Mouse (Mus musculus): ENCODE data around the gene Tstd1. TPM values are rescaled to one million over a fixed set of nuclear protein-coding genes. Genes with fewer than 3 reads are reported as not detected.

Gene Tstd1
- polyA plus RNA-seq, 1 experiment from 2014 or later = 4.2 TPM

DNA sequence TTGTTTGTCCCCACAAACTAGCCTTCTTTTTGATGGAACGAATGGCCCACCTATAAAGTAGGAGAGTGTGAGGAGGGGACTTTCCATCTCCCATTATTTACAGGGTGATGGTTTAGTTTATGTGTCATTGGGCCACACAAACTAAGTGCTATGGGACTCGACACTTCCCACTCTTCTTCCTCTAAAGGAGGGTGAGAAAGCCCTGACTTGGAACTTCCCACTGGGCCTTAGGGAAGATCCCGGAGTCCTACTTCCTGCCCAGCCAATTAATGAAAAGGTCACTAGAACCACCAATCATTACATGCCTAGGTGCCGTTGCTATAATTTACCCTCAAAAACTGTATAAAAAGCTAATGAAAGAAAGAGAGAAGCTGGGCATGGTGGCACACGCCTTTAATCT is 13.5 kb downstream of the Tstd1 start:
- no peak overlapping the region for H3K27ac ChIP-seq (ENCODE audit: low read length)
- no peak overlapping the region for H3K4me2 ChIP-seq (ENCODE audit: low read depth, low read length)
- no peak overlapping the region for H3K4me3 ChIP-seq (ENCODE audit: low read length)
- H3K36me3 ChIP-seq (ENCODE audit: control insufficient read depth, insufficient read depth) = no peaks in the 10 kb centered on the region
- no peaks in the 10 kb centered on the region for H3K4me1 ChIP-seq (ENCODE audit: control insufficient read depth, insufficient read depth, low read length)
- no peak for ATAC-seq (replicated peaks; ENCODE audit: extremely low read depth, insufficient read depth, low FRiP score)
- 77% methylated on average over 5 of the region's 5 CpGs for WGBS
- no peak overlapping the region for H3K9ac ChIP-seq (ENCODE audit: low read length)
- no peaks in the 10 kb centered on the region for H3K9me3 ChIP-seq (replicated peaks; ENCODE audit: control insufficient read depth, low read length)
- no peaks in the 10 kb centered on the region for H3K27me3 ChIP-seq (ENCODE audit: control insufficient read depth, insufficient read depth, low read length)

GRCm38 (mm10) chr1:171435288-171435814 is 16.7 kb downstream of the Tstd1 start:
- Histone ChIP-seq H3K27ac (ENCODE audit: low read length) (no peak overlapping the region), H3K4me1 (ENCODE audit: control insufficient read depth, insufficient read depth, low read length) (peaks cover 13% of the 10 kb centered on the region), H3K9ac (ENCODE audit: low read length) (no peak overlapping the region), H3K4me2 (ENCODE audit: low read depth, low read length) (no peak overlapping the region), H3K36me3 (ENCODE audit: control insufficient read depth, insufficient read depth) (no peaks in the 10 kb centered on the region), H3K9me3 (replicated peaks; ENCODE audit: control insufficient read depth, low read length) (no peaks in the 10 kb centered on the region), H3K27me3 (ENCODE audit: control insufficient read depth, insufficient read depth, low read length) (no peaks in the 10 kb centered on the region), H3K4me3 (ENCODE audit: low read length) (no peak overlapping the region)
- WGBS = 39% methylated on average over 7 of the region's 7 CpGs
- ATAC-seq (replicated peaks; ENCODE audit: extremely low read depth, insufficient read depth, low FRiP score) = no peak

DNA sequence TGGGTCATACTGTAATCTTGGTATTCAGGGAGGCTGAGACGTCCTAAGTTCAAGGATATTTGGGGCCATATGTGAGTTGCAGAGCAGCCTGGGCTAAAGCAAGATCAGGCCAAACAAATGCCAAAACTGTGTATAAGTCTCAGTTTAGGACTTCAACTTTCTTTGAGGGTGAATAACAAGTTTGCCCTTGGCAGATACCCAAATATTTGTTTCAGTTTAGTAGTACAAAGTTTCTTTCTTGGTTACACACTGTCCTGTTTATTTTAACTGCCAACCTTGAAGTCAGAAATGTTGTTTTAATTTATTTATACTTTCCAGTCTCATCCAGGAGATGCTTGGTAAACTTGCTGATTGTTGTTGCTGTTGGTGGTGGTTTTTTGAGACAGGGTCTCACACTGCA is 17.3 kb downstream of the Tstd1 start:
- no peak overlapping the region for H3K27ac ChIP-seq (ENCODE audit: low read length)
- no peak overlapping the region for H3K4me2 ChIP-seq (ENCODE audit: low read depth, low read length)
- H3K4me1 ChIP-seq (ENCODE audit: control insufficient read depth, insufficient read depth, low read length) = peaks cover 18% of the 10 kb centered on the region
- H3K9me3 ChIP-seq (replicated peaks; ENCODE audit: control insufficient read depth, low read length) = no peaks in the 10 kb centered on the region
- H3K9ac ChIP-seq (ENCODE audit: low read length) = no peak overlapping the region
- WGBS = 46% methylated on average over 1 of the region's 1 CpGs
- no peak overlapping the region for H3K4me3 ChIP-seq (ENCODE audit: low read length)
- H3K36me3 ChIP-seq (ENCODE audit: control insufficient read depth, insufficient read depth) = no peaks in the 10 kb centered on the region
- ATAC-seq (replicated peaks; ENCODE audit: extremely low read depth, insufficient read depth, low FRiP score) = no peak
- no peaks in the 10 kb centered on the region for H3K27me3 ChIP-seq (ENCODE audit: control insufficient read depth, insufficient read depth, low read length)

GRCm38 (mm10) chr1:171437264-171438013 is 18.8 kb downstream of the Tstd1 start, which contains the start of gene F11r:
Gene F11r, plus strand, starts transcription at chr1:171437535.
- peak; percentile 72 for ATAC-seq (replicated peaks; ENCODE audit: extremely low read depth, insufficient read depth, low FRiP score)
- Histone ChIP-seq H3K4me2 (ENCODE audit: low read depth, low read length) (peak within 1 kb of the TSS; percentile 76), H3K9ac (ENCODE audit: low read length) (peak within 1 kb of the TSS; percentile 87), H3K4me3 (ENCODE audit: low read length) (peak within 1 kb of the TSS; percentile 92), H3K36me3 (ENCODE audit: control insufficient read depth, insufficient read depth) (no peaks in the 10 kb centered on the region), H3K27ac (ENCODE audit: low read length) (peak within 1 kb of the TSS; percentile 89), H3K9me3 (replicated peaks; ENCODE audit: control insufficient read depth, low read length) (no peaks in the 10 kb centered on the region), H3K27me3 (ENCODE audit: control insufficient read depth, insufficient read depth, low read length) (no peaks in the 10 kb centered on the region), H3K4me1 (ENCODE audit: control insufficient read depth, insufficient read depth, low read length) (peaks cover 33% of the 10 kb centered on the region)
- WGBS = under 1% methylated on average over 46 of the region's 46 CpGs

GRCm38 (mm10) chr1:171438014-171438670 is 19.5 kb downstream of the Tstd1 start:
- no peaks in the 10 kb centered on the region for H3K9me3 ChIP-seq (replicated peaks; ENCODE audit: control insufficient read depth, low read length)
- H3K27me3 ChIP-seq (ENCODE audit: control insufficient read depth, insufficient read depth, low read length) = no peaks in the 10 kb centered on the region
- no peak for ATAC-seq (replicated peaks; ENCODE audit: extremely low read depth, insufficient read depth, low FRiP score)
- peak overlapping the region; percentile 87 for H3K9ac ChIP-seq (ENCODE audit: low read length)
- H3K4me2 ChIP-seq (ENCODE audit: low read depth, low read length) = peak overlapping the region; percentile 76
- 3% methylated on average over 18 of the region's 18 CpGs for WGBS
- H3K4me3 ChIP-seq (ENCODE audit: low read length) = peak overlapping the region; percentile 92
- peak overlapping the region; percentile 89 for H3K27ac ChIP-seq (ENCODE audit: low read length)
- H3K4me1 ChIP-seq (ENCODE audit: control insufficient read depth, insufficient read depth, low read length) = peaks cover 36% of the 10 kb centered on the region
- H3K36me3 ChIP-seq (ENCODE audit: control insufficient read depth, insufficient read depth) = no peaks in the 10 kb centered on the region

DNA sequence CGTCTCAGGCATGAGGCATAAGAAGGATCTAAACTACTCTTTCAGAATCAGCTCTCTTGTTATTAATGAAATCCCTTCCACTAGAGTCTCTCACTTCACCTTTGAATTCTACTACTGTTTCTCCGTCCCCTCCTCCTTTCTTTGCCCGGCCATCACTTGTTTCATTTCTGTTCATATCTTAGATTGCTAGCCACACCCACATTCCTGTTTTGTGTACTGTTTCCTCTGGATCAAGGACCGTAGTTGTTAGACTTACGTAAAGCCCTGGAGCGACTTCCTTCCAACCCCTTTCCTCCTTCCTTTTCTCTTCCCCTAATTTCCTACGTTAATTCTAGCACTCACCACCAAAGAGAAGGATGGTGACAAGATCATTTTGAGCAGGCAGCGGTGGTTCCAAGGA is 20.4 kb downstream of the Tstd1 start:
- Histone ChIP-seq H3K9ac (ENCODE audit: low read length) (peak overlapping the region; percentile 87), H3K4me2 (ENCODE audit: low read depth, low read length) (peak overlapping the region; percentile 76), H3K36me3 (ENCODE audit: control insufficient read depth, insufficient read depth) (peaks cover 4% of the 10 kb centered on the region; the same call in 1 of the 2 replicates), H3K9me3 (replicated peaks; ENCODE audit: control insufficient read depth, low read length) (peaks cover 6% of the 10 kb centered on the region; the same call in 1 of the 2 replicates), H3K27me3 (ENCODE audit: control insufficient read depth, insufficient read depth, low read length) (no peaks in the 10 kb centered on the region), H3K4me1 (ENCODE audit: control insufficient read depth, insufficient read depth, low read length) (peaks cover 37% of the 10 kb centered on the region), H3K4me3 (ENCODE audit: low read length) (peak overlapping the region; percentile 92), H3K27ac (ENCODE audit: low read length) (peak overlapping the region; percentile 89)
- no peak for ATAC-seq (replicated peaks; ENCODE audit: extremely low read depth, insufficient read depth, low FRiP score)
- 14% methylated on average over 8 of the region's 8 CpGs for WGBS

- Histone ChIP-seq H3K36me3 (ENCODE audit: control insufficient read depth, insufficient read depth) (peaks cover 4% of the 10 kb centered on the region; the same call in 1 of the 2 replicates), H3K27ac (ENCODE audit: low read length) (peak overlapping the region; percentile 89), H3K27me3 (ENCODE audit: control insufficient read depth, insufficient read depth, low read length) (no peaks in the 10 kb centered on the region), H3K4me1 (ENCODE audit: control insufficient read depth, insufficient read depth, low read length) (peaks cover 37% of the 10 kb centered on the region), H3K9ac (ENCODE audit: low read length) (peak overlapping the region; percentile 87), H3K4me2 (ENCODE audit: low read depth, low read length) (peak overlapping the region; percentile 76), H3K4me3 (ENCODE audit: low read length) (peak overlapping the region; percentile 92), H3K9me3 (replicated peaks; ENCODE audit: control insufficient read depth, low read length) (peaks cover 6% of the 10 kb centered on the region; the same call in 1 of the 2 replicates)
- peak; percentile 59 for ATAC-seq (replicated peaks; ENCODE audit: extremely low read depth, insufficient read depth, low FRiP score)
- WGBS = 27% methylated on average over 9 of the region's 9 CpGs
These were observed 21.5 kb downstream of the Tstd1 start for GRCm38 (mm10) chr1:171440025-171440725.

- Histone ChIP-seq H3K9ac (ENCODE audit: low read length) (0 out of 2 replicates have a peak overlapping the region, but pooled peaks have one; percentile 3), H3K4me1 (ENCODE audit: control insufficient read depth, insufficient read depth, low read length) (peaks cover 40% of the 10 kb centered on the region), H3K9me3 (replicated peaks; ENCODE audit: control insufficient read depth, low read length) (peaks cover 6% of the 10 kb centered on the region; the same call in 1 of the 2 replicates), H3K27ac (ENCODE audit: low read length) (peak overlapping the region; percentile 89), H3K4me2 (ENCODE audit: low read depth, low read length) (peak overlapping the region; percentile 59), H3K4me3 (ENCODE audit: low read length) (peak overlapping the region; percentile 26), H3K36me3 (ENCODE audit: control insufficient read depth, insufficient read depth) (peaks cover 4% of the 10 kb centered on the region; the same call in 1 of the 2 replicates), H3K27me3 (ENCODE audit: control insufficient read depth, insufficient read depth, low read length) (no peaks in the 10 kb centered on the region)
- 39% methylated on average over 7 of the region's 7 CpGs for WGBS
- ATAC-seq (replicated peaks; ENCODE audit: extremely low read depth, insufficient read depth, low FRiP score) = 0 out of 2 replicates have a peak, but pooled peaks have one; percentile 9
These were observed 23.1 kb downstream of the Tstd1 start for GRCm38 (mm10) chr1:171441466-171442412.
